Mouse (Mus musculus) cerebellum, adult 9-10 months (tissue): ENCODE measurements around the gene Oxt.

Experiments
- DNase-seq: peaks from one replicate; pipeline ENCODE4 v3.0.0; 2022

Oxt gene

GRCm38 (mm10) chr2:130575873-130576272, at the start of gene Oxt:
Gene Oxt (plus strand): TSS chr2:130576173.
- DNase-seq: no peak

GRCm38 (mm10) chr2:130528457-130528856, 47.5 kb upstream of the Oxt start:
- DNase-seq: no peak

- DNase-seq: no peak
These were observed 46.7 kb upstream of the Oxt start for GRCm38 (mm10) chr2:130529290-130529689.

GRCm38 (mm10) chr2:130529925-130530324, 46.0 kb upstream of the Oxt start:
- no peak for DNase-seq

- no peak for DNase-seq
These were observed 43.8 kb upstream of the Oxt start for GRCm38 (mm10) chr2:130532201-130532600.

- DNase-seq: no peak
These were observed 41.0 kb upstream of the Oxt start for GRCm38 (mm10) chr2:130535017-130535416.

GRCm38 (mm10) chr2:130536890-130537289, 39.1 kb upstream of the Oxt start:
- no peak for DNase-seq

- DNase-seq: no peak
These were observed 37.0 kb upstream of the Oxt start for GRCm38 (mm10) chr2:130538876-130539546.

- no peak for DNase-seq
These were observed 35.7 kb upstream of the Oxt start for GRCm38 (mm10) chr2:130540266-130540665.

GRCm38 (mm10) chr2:130546957-130547356, 29.0 kb upstream of the Oxt start:
- DNase-seq: no peak

GRCm38 (mm10) chr2:130554841-130555240, 21.1 kb upstream of the Oxt start:
- no peak for DNase-seq

GRCm38 (mm10) chr2:130556292-130556691, 19.7 kb upstream of the Oxt start:
- DNase-seq: no peak

- peak; percentile 53 for DNase-seq
These were observed 18.5 kb upstream of the Oxt start for GRCm38 (mm10) chr2:130557462-130557861.

GRCm38 (mm10) chr2:130558015-130558414, 18.0 kb upstream of the Oxt start:
- DNase-seq: no peak

GRCm38 (mm10) chr2:130563212-130564055, 12.5 kb upstream of the Oxt start, which contains the start of gene Mrps26:
Gene Mrps26 (plus strand): TSS chr2:130563742.
- DNase-seq: peak; percentile 91

GRCm38 (mm10) chr2:130564063-130564462, 11.9 kb upstream of the Oxt start:
- DNase-seq: no peak

GRCm38 (mm10) chr2:130564983-130565382, 11.0 kb upstream of the Oxt start:
- DNase-seq: no peak

- no peak for DNase-seq
These were observed 7.1 kb upstream of the Oxt start for GRCm38 (mm10) chr2:130568921-130569320.

- DNase-seq: no peak
These were observed 6.0 kb upstream of the Oxt start for GRCm38 (mm10) chr2:130569926-130570325.

- DNase-seq: no peak
These were observed 1.0 kb upstream of the Oxt start for GRCm38 (mm10) chr2:130574960-130575359.

- peak; percentile 51 for DNase-seq
These were observed 591 bp downstream of the Oxt start for GRCm38 (mm10) chr2:130576564-130576963.

GRCm38 (mm10) chr2:130577021-130577420, 1.0 kb downstream of the Oxt start:
- no peak for DNase-seq

GRCm38 (mm10) chr2:130577632-130578031, 1.7 kb downstream of the Oxt start:
- no peak for DNase-seq

- peak; percentile 75 for DNase-seq
These were observed 2.2 kb downstream of the Oxt start for GRCm38 (mm10) chr2:130578148-130578547.
